Mouse (Mus musculus): Measurements from ENCODE around the gene Osbp2.

DNA sequence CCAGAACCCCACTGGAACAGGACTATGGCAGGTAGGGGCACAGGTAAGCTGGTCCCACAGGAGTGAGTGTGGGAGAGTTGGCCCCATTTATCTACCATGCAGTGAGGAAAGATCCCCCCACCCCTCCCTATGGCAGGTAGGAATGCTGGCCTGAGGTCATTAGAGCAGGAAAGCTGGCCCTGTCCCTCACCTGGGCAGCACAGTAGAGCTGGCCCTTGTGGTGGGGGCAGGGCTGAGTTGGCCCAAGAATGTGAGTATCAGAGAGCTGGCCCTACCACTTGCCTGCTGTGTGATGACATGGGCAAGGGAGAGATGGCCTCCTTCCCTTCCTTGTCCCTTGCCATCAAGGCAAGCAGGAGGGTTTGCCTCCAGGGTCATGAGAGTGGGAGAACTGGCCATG, 73.0 kb downstream of the Osbp2 start:
- no peak for TF ChIP-seq POLR2A (IDR thresholded peaks at IDR 0.05; ENCODE audit: low read depth, low read length)
- no peak for TF ChIP-seq CTCF (conservative IDR thresholded peaks at IDR 0.05; ENCODE audit: insufficient read depth, insufficient read length, low read depth, low read length)
